Mouse (Mus musculus): ENCODE measurements around the gene Rrm1.
"Not testable (repeated sequence)": the region's sequence is repeated elsewhere in the genome, so short reads cannot be mapped to it uniquely, and the experiment has no call there.

Rrm1 gene

GRCm38 (mm10) chr7:102441657-102442391 lies at the start of gene Rrm1:
Rrm1 (plus strand) TSS chr7:102441695.
- DNase-seq (ENCODE audit: low spot score), result peak; percentile 95

DNA sequence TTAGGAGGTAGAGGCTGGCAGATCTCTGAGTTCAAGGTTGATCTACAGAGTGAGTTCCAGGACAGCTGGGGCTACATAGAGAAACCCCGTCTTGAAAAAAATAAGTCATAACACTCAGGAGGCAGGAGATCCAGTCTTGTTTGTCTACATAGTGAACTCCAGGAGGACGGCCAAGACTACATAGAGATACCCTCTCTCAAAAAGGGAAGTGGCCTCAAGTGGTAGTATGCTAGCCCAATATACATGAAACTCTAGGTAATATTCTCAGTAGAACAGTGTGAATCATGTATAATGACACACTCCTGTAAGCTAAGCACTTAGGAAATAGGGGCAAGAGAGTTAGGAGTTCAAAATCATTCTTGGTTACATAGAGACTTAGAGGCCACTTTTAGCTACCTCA lies 47.6 kb upstream of the Rrm1 start:
- no peak for DNase-seq (ENCODE audit: low spot score)

- peak; percentile 39 for DNase-seq (ENCODE audit: low spot score)
These were observed 45.6 kb upstream of the Rrm1 start for GRCm38 (mm10) chr7:102395894-102396293.

DNA sequence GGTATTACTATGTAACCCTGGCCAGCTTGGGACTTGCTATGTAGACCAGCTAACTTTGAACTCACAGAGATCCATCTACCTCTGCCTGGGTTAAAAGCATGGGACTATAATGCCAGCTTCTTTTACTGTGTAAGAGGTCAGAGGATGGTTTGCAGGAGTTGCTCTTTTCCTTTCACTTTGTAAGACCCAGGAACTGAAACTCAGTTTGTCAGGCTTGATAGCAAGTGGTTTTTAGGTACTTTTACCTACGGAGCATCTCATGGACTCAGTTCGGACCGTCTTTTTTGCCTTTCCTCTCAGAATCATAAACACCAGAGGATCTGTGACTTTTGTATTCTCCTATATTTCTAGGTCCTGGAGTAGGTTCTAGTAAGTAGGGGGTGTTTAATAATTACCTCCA lies 45.2 kb upstream of the Rrm1 start:
- DNase-seq (ENCODE audit: low spot score), result no peak

DNA sequence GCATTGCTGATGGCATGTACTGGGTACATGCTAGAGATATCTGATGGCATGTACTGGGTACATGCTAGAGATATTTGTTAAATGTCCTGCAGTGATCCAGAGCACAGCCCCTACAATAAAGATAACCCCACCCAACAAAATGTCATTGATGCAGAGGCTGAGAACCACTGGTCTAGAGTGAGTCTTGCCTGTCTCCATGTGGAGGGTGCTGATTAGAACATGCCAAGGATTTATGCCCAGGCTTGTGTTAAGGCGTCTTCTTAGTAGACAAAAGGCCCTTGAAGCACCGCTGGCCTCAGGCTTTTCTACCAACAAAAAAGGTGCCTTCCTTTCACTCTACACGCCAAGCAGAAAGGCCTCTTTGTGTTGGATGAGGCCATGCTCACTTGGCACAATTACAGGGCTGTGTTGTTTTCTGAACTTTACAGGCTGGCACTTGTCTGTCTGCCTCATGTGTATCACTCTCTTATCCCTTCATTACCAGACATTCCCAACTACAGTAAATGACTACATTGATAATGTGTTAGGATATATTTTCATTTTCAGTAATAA lies 42.2 kb upstream of the Rrm1 start:
- DNase-seq (ENCODE audit: low spot score), result peak; percentile 39

- no peak for DNase-seq (ENCODE audit: low spot score)
These were observed 37.4 kb upstream of the Rrm1 start for GRCm38 (mm10) chr7:102404118-102404517.

DNA sequence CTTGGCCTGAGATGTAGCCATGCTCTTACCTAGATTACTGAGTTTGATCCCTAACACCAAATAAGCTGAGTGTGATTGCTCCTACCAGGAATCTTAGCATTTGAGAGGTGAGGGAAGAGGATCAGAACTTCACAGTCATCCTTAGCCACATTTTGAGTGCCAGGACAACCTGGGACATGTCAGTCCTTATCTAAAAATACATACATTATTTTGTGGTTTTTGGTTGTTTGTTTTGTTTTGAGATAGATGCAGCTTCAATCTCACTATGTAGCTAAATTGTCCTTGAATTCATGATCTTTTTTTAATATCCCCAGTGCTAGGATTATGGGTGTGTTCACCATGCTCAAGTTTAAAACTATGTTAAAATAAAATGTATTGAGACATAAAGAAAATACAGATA lies 34.1 kb upstream of the Rrm1 start:
- DNase-seq (ENCODE audit: low spot score), result no peak

- DNase-seq (ENCODE audit: low spot score), result not testable (repeated sequence)
These were observed 26.2 kb upstream of the Rrm1 start for GRCm38 (mm10) chr7:102415272-102415671.

GRCm38 (mm10) chr7:102415841-102416240 lies 25.7 kb upstream of the Rrm1 start:
- no peak for DNase-seq (ENCODE audit: low spot score)

- DNase-seq (ENCODE audit: low spot score), result no peak
These were observed 24.1 kb upstream of the Rrm1 start for GRCm38 (mm10) chr7:102417398-102417797.

DNA sequence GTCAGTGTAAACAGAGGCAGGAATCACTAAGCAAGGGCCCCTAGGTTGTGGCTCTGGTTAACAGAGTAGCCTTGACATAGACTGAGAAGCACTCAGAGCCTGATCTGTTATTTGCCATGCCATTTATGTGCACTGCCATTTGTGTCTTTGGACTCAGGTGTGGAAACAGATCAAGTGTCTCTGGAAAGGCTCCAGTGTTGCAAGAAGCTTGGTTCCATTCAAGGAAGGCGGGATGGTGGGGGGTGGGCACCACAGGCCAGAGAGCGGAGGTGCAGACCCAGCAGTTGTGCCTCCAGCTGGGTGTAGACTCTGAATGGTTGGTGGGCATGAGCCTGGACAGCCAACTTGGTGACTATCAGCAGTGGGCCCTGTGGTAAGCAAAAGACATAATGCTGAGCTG lies 19.5 kb upstream of the Rrm1 start:
- no peak for DNase-seq (ENCODE audit: low spot score)

DNA sequence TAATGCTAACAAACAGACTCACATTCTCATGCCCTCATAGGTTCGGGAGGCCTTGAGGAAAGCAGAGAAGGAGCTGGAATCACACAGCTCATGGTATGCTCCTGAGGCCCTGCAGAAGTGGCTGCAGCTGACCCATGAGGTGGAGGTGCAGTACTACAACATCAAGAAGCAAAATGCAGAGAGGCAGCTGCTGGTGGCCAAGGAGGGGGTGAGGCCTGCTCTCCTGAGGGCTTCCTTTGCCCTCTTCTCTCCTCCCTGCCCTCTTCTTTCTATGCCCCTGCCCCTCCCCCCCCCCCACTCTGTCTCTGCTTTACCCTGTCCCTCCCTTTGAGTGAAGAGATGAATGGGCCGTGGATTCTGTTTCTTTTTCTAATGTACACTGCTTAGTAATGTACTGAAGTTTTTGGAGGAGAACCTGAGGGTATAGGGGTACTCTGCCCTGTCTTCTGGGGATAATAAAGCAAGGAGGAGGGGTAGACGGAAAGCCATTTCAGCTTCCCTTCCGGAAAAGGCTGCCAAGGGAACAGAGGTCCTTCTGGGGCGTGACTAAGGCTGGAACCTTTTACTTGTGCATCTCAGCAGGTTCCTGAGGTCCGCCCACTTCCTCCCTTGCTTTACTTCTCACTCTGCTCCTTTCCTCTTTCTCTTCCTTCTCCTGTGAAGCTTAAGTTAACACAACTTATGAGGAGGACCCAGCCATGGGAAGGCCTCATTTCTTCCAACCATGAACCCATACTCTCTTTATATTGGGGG lies 15.4 kb upstream of the Rrm1 start:
- DNase-seq (ENCODE audit: low spot score), result no peak

DNA sequence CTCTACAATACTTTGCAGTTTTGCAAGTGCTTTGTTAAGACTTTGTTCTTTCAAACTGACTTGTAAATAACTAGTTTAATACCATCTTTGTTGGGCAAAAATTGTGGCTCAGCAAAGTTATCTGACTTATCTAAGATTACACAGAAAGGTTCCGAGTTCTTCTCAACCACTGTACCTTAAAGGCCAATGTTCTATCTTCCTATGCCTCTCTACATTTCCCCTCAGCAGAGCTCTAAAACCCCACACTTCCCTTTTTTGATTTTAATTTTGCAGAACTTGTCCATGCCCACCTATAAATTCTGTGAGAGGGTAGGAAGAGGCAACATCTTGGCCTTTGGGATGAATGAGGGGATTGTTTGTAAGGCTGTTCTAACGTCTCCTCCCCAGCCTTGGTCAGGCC lies 7.2 kb upstream of the Rrm1 start:
- no peak for DNase-seq (ENCODE audit: low spot score)

DNA sequence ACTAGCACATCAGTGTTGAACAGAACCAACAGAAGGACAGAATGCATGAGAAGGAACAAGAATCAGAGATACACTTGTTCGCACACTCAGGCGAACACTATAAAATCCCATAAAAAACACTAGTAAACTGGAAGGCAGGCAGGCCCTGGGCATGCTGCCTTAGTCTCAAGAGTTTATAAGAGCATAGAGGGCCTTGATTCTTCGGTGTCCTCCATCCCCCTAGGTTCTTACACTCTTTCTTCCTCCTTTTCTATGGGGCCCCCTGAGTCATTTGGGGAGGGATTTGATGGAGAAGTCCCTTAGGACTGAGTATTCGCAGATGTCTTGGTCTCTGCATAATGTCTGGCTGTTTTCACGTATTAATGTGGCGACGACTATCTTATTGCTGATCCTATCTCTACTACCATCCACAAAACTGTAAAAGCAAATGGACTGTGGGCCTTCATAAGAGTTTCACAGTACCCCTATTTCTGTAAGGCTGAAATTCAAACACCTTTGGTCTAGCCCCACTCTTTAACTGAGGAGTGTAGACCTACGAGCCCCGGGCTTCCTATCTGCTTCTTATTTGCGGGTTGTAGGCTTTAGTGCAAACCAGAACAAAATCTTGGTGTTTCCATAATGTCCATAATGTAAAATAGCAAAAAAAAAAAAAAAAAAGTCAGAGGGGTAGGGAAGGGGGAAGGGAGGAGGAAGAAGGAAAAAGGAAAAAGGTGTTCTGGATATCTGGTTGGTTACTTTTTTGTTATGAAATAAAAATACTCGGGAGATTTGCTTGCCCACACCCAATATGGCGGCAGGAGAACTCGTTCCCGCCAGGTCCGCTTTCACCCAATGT lies 456 bp upstream of the Rrm1 start:
- DNase-seq (ENCODE audit: low spot score), result no peak

DNA sequence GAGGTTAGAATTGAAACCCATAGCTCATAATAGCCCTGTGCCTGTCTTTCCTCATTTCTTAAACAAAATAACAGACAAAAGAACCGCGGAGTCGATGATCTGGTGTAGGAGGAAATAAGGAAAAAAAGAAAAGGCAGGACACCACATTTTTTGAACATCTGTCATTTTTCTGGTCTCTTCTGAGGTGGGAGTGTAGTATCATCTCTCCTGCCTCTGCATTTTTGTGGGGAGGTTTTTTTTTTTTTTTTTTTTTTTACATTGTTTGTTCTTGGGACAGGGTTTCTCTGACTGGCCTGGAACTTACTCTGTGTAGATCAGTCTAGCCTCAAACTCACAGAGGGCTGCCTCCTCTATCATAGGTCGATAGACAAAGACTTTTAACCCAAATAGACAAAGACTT lies 937 bp downstream of the Rrm1 start:
- no peak for DNase-seq (ENCODE audit: low spot score)

DNA sequence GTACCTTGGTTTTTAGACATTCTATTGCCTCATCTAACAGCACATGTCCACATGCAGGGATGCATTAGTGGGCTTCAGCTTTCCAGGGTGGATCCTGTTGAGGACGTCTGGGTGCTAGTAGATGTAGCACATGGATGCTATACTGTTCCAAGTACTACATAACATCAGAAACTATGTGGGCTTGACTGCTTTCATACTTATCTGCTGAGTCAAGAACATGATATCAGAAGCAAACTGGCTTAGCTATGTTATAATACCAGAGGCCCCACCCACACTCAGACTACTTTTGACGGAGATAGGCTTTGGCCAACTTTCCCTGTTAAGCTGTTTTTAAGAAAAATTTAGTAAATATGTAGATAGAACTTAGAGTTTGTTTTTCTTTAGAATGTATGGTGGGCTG lies 2.8 kb downstream of the Rrm1 start:
- DNase-seq (ENCODE audit: low spot score), result no peak

GRCm38 (mm10) chr7:102446438-102446837 lies 4.9 kb downstream of the Rrm1 start:
- no peak for DNase-seq (ENCODE audit: low spot score)

GRCm38 (mm10) chr7:102458618-102459380 lies 17.3 kb downstream of the Rrm1 start:
- DNase-seq (ENCODE audit: low spot score), result no peak

DNA sequence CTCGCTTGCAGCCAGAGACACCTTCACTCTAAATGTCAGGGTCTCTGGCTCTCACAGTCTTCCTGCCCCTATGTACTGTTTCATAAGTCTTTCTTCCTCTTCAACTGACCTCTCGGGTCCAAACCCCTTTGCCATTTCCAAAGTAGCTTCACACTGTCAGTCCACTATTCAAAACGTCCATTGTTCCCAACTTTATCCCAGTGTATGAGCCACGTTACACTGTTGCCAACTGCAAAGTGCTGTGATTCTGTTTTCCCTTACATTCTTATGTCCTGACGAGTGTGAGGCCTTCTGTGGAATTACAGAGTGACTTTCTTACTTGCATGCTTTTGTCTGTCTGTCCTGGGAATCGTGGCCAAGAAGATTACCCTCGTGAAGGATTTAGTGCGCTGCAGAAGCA lies 26.1 kb downstream of the Rrm1 start:
- DNase-seq (ENCODE audit: low spot score), result peak; percentile 34

DNA sequence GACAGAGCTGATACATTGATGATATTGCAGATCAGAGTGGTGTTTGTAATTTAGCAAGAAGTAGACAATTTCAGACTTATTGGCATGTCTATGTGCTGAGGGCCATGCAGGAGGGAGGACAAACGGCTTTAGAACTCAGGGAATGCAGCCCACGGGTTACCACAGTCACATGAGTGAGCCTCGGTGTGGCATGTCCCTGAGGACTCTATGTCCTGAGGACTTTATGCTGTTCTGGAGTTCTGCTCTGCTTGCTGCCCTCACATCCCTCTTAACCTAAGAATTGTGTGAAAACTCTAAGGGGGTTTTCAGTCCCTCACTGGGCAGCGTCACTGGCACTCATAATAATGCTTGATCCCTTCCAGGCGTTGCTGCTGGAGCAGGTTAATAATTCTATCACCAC lies 31.2 kb downstream of the Rrm1 start:
- no peak for DNase-seq (ENCODE audit: low spot score)

DNA sequence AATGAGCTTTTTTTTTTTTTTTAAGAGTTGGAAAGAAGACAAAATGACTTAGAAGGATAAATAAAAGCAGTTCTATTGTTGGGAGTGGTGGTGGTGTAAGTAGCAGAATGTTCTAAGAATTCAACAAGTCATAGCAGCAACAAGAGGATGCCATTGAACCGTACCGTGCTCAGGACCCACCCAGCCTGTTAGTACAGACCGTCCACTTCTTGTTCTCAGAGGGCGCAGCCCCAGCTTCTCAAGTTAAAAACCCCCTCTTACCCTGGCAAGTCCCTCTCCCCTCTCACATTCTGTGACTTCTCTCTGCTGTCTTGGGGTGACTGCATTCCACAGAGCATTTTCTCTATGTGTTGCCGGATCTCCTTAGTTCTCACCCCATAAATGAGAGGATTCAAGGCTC lies 35.1 kb downstream of the Rrm1 start:
- DNase-seq (ENCODE audit: low spot score), result no peak

DNA sequence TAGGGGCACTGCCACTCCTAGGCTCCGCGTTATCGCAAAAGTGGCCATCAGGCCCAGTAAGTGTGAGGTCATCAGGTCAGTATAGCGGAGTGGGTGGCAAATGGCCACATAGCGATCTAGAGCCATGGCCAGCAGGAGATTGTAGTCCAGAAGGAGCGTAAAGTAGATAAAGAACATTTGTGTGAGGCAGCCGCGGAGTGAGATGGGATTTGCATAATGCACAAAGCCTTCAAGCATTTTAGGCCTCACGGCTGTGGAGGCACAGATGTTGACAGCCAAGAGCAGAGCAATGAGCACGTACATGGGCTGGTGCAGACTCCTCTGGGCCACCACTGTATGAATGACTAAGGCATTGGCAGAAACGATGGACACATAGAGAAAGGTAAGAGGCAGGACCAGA lies 35.9 kb downstream of the Rrm1 start:
- DNase-seq (ENCODE audit: low spot score), result no peak

Measured in testis, postnatal 14 days (tissue).